Mouse (Mus musculus): Measurements from ENCODE around the gene Psmd9. TPM values are rescaled to one million over a fixed set of nuclear protein-coding genes. Genes with fewer than 3 reads are reported as not detected.

Gene Psmd9
- polyA plus RNA-seq (2011; ENCODE audit: insufficient read depth, insufficient read length, low replicate concordance, missing spikeins) = 70.7 and 83.3 TPM in 2 replicates

GRCm38 (mm10) chr5:123169284-123169683, at the start of gene Psmd9:
Psmd9 (plus strand) TSS chr5:123169413.
- Histone ChIP-seq H3K4me3 (replicated peaks; ENCODE audit: control insufficient read depth, low read depth, low read length) (no peak within 1 kb of the TSS), H3K4me1 (ENCODE audit: control insufficient read depth, insufficient read depth, low read length) (no peaks in the 10 kb centered on the region), H3K27ac (ENCODE audit: control insufficient read depth, insufficient read depth, low read depth, low read length, poor library complexity) (no peak within 1 kb of the TSS)
- 80% methylated on average over 5 of the region's 5 CpGs for WGBS
- no peak for TF ChIP-seq POLR2A (IDR thresholded peaks at IDR 0.05; ENCODE audit: borderline replicate concordance, control insufficient read depth, low read depth, low read length)
- no peak for TF ChIP-seq CTCF (IDR thresholded peaks at IDR 0.05; ENCODE audit: control insufficient read depth, insufficient read depth, low read length)

- H3K27ac ChIP-seq (ENCODE audit: control insufficient read depth, insufficient read depth, low read depth, low read length, poor library complexity) = no peak overlapping the region
- H3K4me1 ChIP-seq (ENCODE audit: control insufficient read depth, insufficient read depth, low read length) = peaks cover 3% of the 10 kb centered on the region; the same call in 1 of the 2 replicates
- TF ChIP-seq POLR2A (IDR thresholded peaks at IDR 0.05; ENCODE audit: borderline replicate concordance, control insufficient read depth, low read depth, low read length) (no peak), CTCF (IDR thresholded peaks at IDR 0.05; ENCODE audit: control insufficient read depth, insufficient read depth, low read length) (no peak)
- WGBS = 92% methylated on average over 7 of the region's 7 CpGs
- no peak overlapping the region for H3K4me3 ChIP-seq (replicated peaks; ENCODE audit: control insufficient read depth, low read depth, low read length)
Observed at GRCm38 (mm10) chr5:123120624-123121215, 48.5 kb upstream of the Psmd9 start.

GRCm38 (mm10) chr5:123122181-123122580, 47.0 kb upstream of the Psmd9 start:
- Histone ChIP-seq H3K4me1 (ENCODE audit: control insufficient read depth, insufficient read depth, low read length) (peaks cover 6% of the 10 kb centered on the region; the same call in 1 of the 2 replicates), H3K4me3 (replicated peaks; ENCODE audit: control insufficient read depth, low read depth, low read length) (no peak overlapping the region), H3K27ac (ENCODE audit: control insufficient read depth, insufficient read depth, low read depth, low read length, poor library complexity) (no peak overlapping the region)
- peak; percentile 63 for TF ChIP-seq CTCF (IDR thresholded peaks at IDR 0.05; ENCODE audit: control insufficient read depth, insufficient read depth, low read length)
- no peak for TF ChIP-seq POLR2A (IDR thresholded peaks at IDR 0.05; ENCODE audit: borderline replicate concordance, control insufficient read depth, low read depth, low read length)
- WGBS = 86% methylated on average over 4 of the region's 4 CpGs

GRCm38 (mm10) chr5:123125105-123125504, 44.1 kb upstream of the Psmd9 start:
- peaks cover 6% of the 10 kb centered on the region; the same call in 1 of the 2 replicates for H3K4me1 ChIP-seq (ENCODE audit: control insufficient read depth, insufficient read depth, low read length)

GRCm38 (mm10) chr5:123125638-123126406, 43.4 kb upstream of the Psmd9 start:
- TF ChIP-seq POLR2A (IDR thresholded peaks at IDR 0.05; ENCODE audit: borderline replicate concordance, control insufficient read depth, low read depth, low read length) = peak; percentile 47; the same call in 1 of the 2 replicates
- TF ChIP-seq CTCF (IDR thresholded peaks at IDR 0.05; ENCODE audit: control insufficient read depth, insufficient read depth, low read length) = no peak; the same call in 1 of the 2 replicates
- H3K4me1 ChIP-seq (ENCODE audit: control insufficient read depth, insufficient read depth, low read length) = peaks cover 7% of the 10 kb centered on the region; the same call in 1 of the 2 replicates
- 2% methylated on average over 18 of the region's 18 CpGs for WGBS
- peak overlapping the region; percentile 30 for H3K4me3 ChIP-seq (replicated peaks; ENCODE audit: control insufficient read depth, low read depth, low read length)
- H3K27ac ChIP-seq (ENCODE audit: control insufficient read depth, insufficient read depth, low read depth, low read length, poor library complexity) = peak overlapping the region; percentile 82

More at GRCm38 (mm10) chr5:123125105-123125504, 44.1 kb upstream of the Psmd9 start:
- 62% methylated on average over 6 of the region's 6 CpGs for WGBS
- TF ChIP-seq POLR2A (IDR thresholded peaks at IDR 0.05; ENCODE audit: borderline replicate concordance, control insufficient read depth, low read depth, low read length) (no peak), CTCF (IDR thresholded peaks at IDR 0.05; ENCODE audit: control insufficient read depth, insufficient read depth, low read length) (no peak)
- no peak overlapping the region for H3K4me3 ChIP-seq (replicated peaks; ENCODE audit: control insufficient read depth, low read depth, low read length)
- no peak overlapping the region for H3K27ac ChIP-seq (ENCODE audit: control insufficient read depth, insufficient read depth, low read depth, low read length, poor library complexity)

GRCm38 (mm10) chr5:123127031-123127430, 42.2 kb upstream of the Psmd9 start:
- Histone ChIP-seq H3K4me1 (ENCODE audit: control insufficient read depth, insufficient read depth, low read length) (peaks cover 7% of the 10 kb centered on the region; the same call in 1 of the 2 replicates), H3K27ac (ENCODE audit: control insufficient read depth, insufficient read depth, low read depth, low read length, poor library complexity) (no peak overlapping the region), H3K4me3 (replicated peaks; ENCODE audit: control insufficient read depth, low read depth, low read length) (no peak overlapping the region)
- TF ChIP-seq POLR2A (IDR thresholded peaks at IDR 0.05; ENCODE audit: borderline replicate concordance, control insufficient read depth, low read depth, low read length) (no peak), CTCF (IDR thresholded peaks at IDR 0.05; ENCODE audit: control insufficient read depth, insufficient read depth, low read length) (no peak)
- 60% methylated on average over 6 of the region's 6 CpGs for WGBS

GRCm38 (mm10) chr5:123128426-123129169, 40.6 kb upstream of the Psmd9 start:
- Histone ChIP-seq H3K27ac (ENCODE audit: control insufficient read depth, insufficient read depth, low read depth, low read length, poor library complexity) (peak overlapping the region; percentile 98), H3K4me3 (replicated peaks; ENCODE audit: control insufficient read depth, low read depth, low read length) (peak overlapping the region; percentile 56), H3K4me1 (ENCODE audit: control insufficient read depth, insufficient read depth, low read length) (peaks cover 8% of the 10 kb centered on the region; the same call in 1 of the 2 replicates)
- TF ChIP-seq CTCF (IDR thresholded peaks at IDR 0.05; ENCODE audit: control insufficient read depth, insufficient read depth, low read length) = no peak
- 0 out of 2 replicates have a peak, but pooled peaks have one; percentile 19 for TF ChIP-seq POLR2A (IDR thresholded peaks at IDR 0.05; ENCODE audit: borderline replicate concordance, control insufficient read depth, low read depth, low read length)
- WGBS = 2% methylated on average over 10 of the region's 10 CpGs
